Mouse (Mus musculus) megakaryocyte, adult 5-6 weeks (primary cell): Measurements from ENCODE around the gene Gjc1. TPM values are rescaled to one million over a fixed set of nuclear protein-coding genes. Genes with fewer than 3 reads are reported as not detected.

Source experiments
- total RNA-seq, 2 experiments: library from RNA; stranded (forward) in 1 of 2; stranded (reverse) in 1 of 2; fragments of 153-499, 151-499 nt in 1 of 2; fragments of 221-1000, 200-1000 nt in 1 of 2; gene quantifications; 2 replicates each; pipeline versions ENCODE4 v1.2.3 to v1.2.4; 2015 to 2017

Gjc1 gene
- total RNA-seq, 2 experiments from 2014 or later, result 0.11 to 0.40 TPM

Other genes starting within 250 kb of the Gjc1 start
- not detected in 2 replicates for gene Gm11627, start 240.2 kb downstream of the Gjc1 start, total RNA-seq (2015)
- not detected in 2 replicates for gene Gm11627, start 240.2 kb downstream of the Gjc1 start, total RNA-seq (2017)
- gene Fzd2, start 215.3 kb downstream of the Gjc1 start, total RNA-seq (2015), result not detected in 2 replicates
- gene Fzd2, start 215.3 kb downstream of the Gjc1 start, total RNA-seq (2017), result not detected in 2 replicates
- gene Meioc, start 156.0 kb downstream of the Gjc1 start, total RNA-seq (2015), result not detected in 2 replicates
- not detected in 2 replicates for gene Meioc, start 156.0 kb downstream of the Gjc1 start, total RNA-seq (2017)
- 17.1 and 18.1 TPM in 2 replicates for gene Ccdc43, start 121.9 kb downstream of the Gjc1 start, total RNA-seq (2015)
- gene Ccdc43, start 121.9 kb downstream of the Gjc1 start, total RNA-seq (2017), result 27.2 and 30.2 TPM in 2 replicates
- gene Adam11, start 58.3 kb downstream of the Gjc1 start, total RNA-seq (2015), result 0.54 and 0.62 TPM in 2 replicates
- gene Adam11, start 58.3 kb downstream of the Gjc1 start, total RNA-seq (2017), result 0.81 TPM in 1 of 2 replicates, not detected in the other
- not detected in 2 replicates for gene Higd1b, start 16.1 kb upstream of the Gjc1 start, total RNA-seq (2015)
- gene Higd1b, start 16.1 kb upstream of the Gjc1 start, total RNA-seq (2017), result not detected in 2 replicates
- gene Eftud2, start 61.3 kb upstream of the Gjc1 start, total RNA-seq (2015), result 67.2 and 80.2 TPM in 2 replicates
- gene Eftud2, start 61.3 kb upstream of the Gjc1 start, total RNA-seq (2017), result 62.9 and 70.6 TPM in 2 replicates
- gene Ccdc103, start 61.5 kb upstream of the Gjc1 start, total RNA-seq (2015), result not detected in 2 replicates
- not detected in 2 replicates for gene Ccdc103, start 61.5 kb upstream of the Gjc1 start, total RNA-seq (2017)
- gene Fam187a, start 65.5 kb upstream of the Gjc1 start, total RNA-seq (2015), result not detected in 2 replicates
- not detected in 2 replicates for gene Fam187a, start 65.5 kb upstream of the Gjc1 start, total RNA-seq (2017)
- 0.18 and 0.49 TPM in 2 replicates for gene Gfap, start 81.2 kb upstream of the Gjc1 start, total RNA-seq (2015)
- 0.49 TPM in 1 of 2 replicates, not detected in the other for gene Gfap, start 81.2 kb upstream of the Gjc1 start, total RNA-seq (2017)
- 22.1 and 24.9 TPM in 2 replicates for gene Kif18b, start 105.4 kb upstream of the Gjc1 start, total RNA-seq (2015)
- gene Kif18b, start 105.4 kb upstream of the Gjc1 start, total RNA-seq (2017), result 23.2 and 25.4 TPM in 2 replicates
- not detected in 2 replicates for gene C1ql1, start 127.0 kb upstream of the Gjc1 start, total RNA-seq (2015)
- not detected in 2 replicates for gene C1ql1, start 127.0 kb upstream of the Gjc1 start, total RNA-seq (2017)
- 41.5 and 41.7 TPM in 2 replicates for gene Nmt1, start 208.5 kb upstream of the Gjc1 start, total RNA-seq (2015)
- gene Nmt1, start 208.5 kb upstream of the Gjc1 start, total RNA-seq (2017), result 35.0 and 40.9 TPM in 2 replicates
- 20.5 and 20.7 TPM in 2 replicates for gene Dcakd, start 208.6 kb upstream of the Gjc1 start, total RNA-seq (2015)
- 6.8 and 9.3 TPM in 2 replicates for gene Dcakd, start 208.6 kb upstream of the Gjc1 start, total RNA-seq (2017)